Mouse (Mus musculus): ENCODE results near the gene Cnksr1.

The Cnksr1 gene

GRCm38 (mm10) chr4:134202904-134203303 lies 35.3 kb downstream of the Cnksr1 start, which contains the start of gene Gm7534:
Gene Gm7534, minus strand, starts transcription at chr4:134203004.
- no peak for DNase-seq

DNA sequence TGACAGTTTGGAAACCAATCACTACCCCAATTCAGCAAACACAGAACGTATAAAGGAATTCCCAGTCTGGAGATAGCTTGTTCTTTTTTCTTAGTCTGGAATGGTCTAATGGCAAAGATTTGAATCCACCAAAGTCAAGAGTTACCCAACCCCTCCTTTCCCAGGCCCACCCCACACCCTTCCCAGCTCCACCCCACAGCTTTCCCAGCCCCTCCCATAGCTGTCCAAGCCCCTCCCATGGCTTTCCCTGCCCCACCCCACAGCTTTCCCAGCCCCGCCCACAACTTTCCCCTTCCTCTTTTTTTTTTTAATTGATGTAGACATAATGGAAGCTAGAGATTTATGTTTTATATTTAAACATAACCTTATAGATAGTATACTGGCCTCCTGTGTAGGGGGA lies 38.8 kb downstream of the Cnksr1 start:
- DNase-seq, result no peak

GRCm38 (mm10) chr4:134186268-134186667 lies 51.9 kb downstream of the Cnksr1 start:
- DNase-seq, result no peak

- no peak for DNase-seq
These were observed 52.6 kb downstream of the Cnksr1 start for GRCm38 (mm10) chr4:134185569-134185968.

DNA sequence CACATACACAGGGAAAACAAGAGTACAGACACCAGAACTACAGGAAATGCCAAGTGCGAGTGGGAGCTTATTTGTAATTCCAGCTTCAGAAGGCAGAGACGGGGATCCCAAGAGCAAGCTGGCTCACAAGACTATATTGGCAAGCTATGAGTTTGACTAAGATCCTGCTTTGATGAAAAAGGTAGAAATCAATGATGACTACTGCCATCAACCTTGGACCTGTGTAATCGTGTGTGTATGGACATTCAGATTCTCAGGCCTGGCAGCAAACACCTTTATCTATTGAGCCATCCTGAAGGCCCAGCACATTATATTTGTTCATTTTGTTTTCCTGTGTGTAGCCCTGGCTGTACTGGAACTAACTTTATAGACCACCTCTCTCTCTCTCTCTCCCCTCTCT lies 54.5 kb downstream of the Cnksr1 start:
- no peak for DNase-seq

GRCm38 (mm10) chr4:134181825-134182224 lies 56.4 kb downstream of the Cnksr1 start:
- no peak for DNase-seq

DNA sequence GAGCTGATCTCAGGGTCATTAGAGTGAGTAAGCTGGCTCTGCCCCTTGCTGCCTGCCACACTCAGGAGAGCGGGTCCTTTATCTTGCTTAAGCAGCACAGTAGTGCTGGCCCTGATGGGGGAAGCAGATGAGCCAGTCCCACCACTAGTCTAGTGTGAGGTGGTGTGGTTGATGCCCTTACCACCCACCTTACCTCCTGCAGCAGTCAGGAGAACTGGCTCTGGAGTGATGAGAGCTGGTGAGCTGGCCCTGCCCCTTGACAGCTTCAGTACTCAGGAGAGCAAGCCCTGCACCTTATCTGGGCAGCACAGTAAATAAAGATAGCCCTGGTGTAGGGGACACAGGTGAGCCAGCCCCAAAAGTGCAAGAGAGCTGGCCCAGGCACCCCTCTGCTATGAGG lies 57.1 kb downstream of the Cnksr1 start:
- DNase-seq, result no peak
